Mouse (Mus musculus) Muller cell, postnatal 12 days (primary cell): ENCODE results near the gene Des.

ENCODE experiments used
- DNase-seq: peaks from one replicate; pipeline ENCODE4 v3.0.0-alpha.2; 2015; ENCODE audit errors: inconsistent ontology term

Gene Des

GRCm38 (mm10) chr1:75360112-75361031, at the start of gene Des:
Des (plus strand) TSS chr1:75360329.
- no peak for DNase-seq

- DNase-seq = no peak
These were observed 48.4 kb upstream of the Des start for GRCm38 (mm10) chr1:75311694-75312093.

GRCm38 (mm10) chr1:75315011-75315410, 45.1 kb upstream of the Des start:
- no peak for DNase-seq

- DNase-seq = no peak
These were observed 44.4 kb upstream of the Des start for GRCm38 (mm10) chr1:75315456-75316365.

GRCm38 (mm10) chr1:75316861-75317240, 43.3 kb upstream of the Des start:
- peak; percentile 84 for DNase-seq

GRCm38 (mm10) chr1:75317241-75318201, 42.6 kb upstream of the Des start, which contains the start of gene Dnpep:
Dnpep (minus strand) TSS chr1:75317990.
- DNase-seq = peak; percentile 100

GRCm38 (mm10) chr1:75318301-75318700, 41.8 kb upstream of the Des start:
- no peak for DNase-seq

GRCm38 (mm10) chr1:75318736-75319135, 41.4 kb upstream of the Des start:
- DNase-seq = no peak

- DNase-seq = no peak
These were observed 41.0 kb upstream of the Des start for GRCm38 (mm10) chr1:75319166-75319565.

- DNase-seq = no peak
These were observed 32.7 kb upstream of the Des start for GRCm38 (mm10) chr1:75327461-75327860.

- DNase-seq = no peak
These were observed 28.9 kb upstream of the Des start for GRCm38 (mm10) chr1:75331271-75331670.

GRCm38 (mm10) chr1:75336461-75336860, 23.7 kb upstream of the Des start:
- no peak for DNase-seq

- no peak for DNase-seq
These were observed 23.0 kb upstream of the Des start for GRCm38 (mm10) chr1:75337097-75337496.

GRCm38 (mm10) chr1:75338091-75338694, 21.9 kb upstream of the Des start:
- DNase-seq = no peak

GRCm38 (mm10) chr1:75339337-75339736, 20.8 kb upstream of the Des start:
- DNase-seq = no peak

GRCm38 (mm10) chr1:75340519-75340918, 19.6 kb upstream of the Des start:
- DNase-seq = no peak

- DNase-seq = peak; percentile 74
These were observed 17.2 kb upstream of the Des start for GRCm38 (mm10) chr1:75342874-75343416.

- DNase-seq = no peak
These were observed 15.7 kb upstream of the Des start for GRCm38 (mm10) chr1:75344291-75345035.

- DNase-seq = no peak
These were observed 14.8 kb upstream of the Des start for GRCm38 (mm10) chr1:75345036-75345935.
